Mouse (Mus musculus): ENCODE results near the gene Tas2r143.

DNA sequence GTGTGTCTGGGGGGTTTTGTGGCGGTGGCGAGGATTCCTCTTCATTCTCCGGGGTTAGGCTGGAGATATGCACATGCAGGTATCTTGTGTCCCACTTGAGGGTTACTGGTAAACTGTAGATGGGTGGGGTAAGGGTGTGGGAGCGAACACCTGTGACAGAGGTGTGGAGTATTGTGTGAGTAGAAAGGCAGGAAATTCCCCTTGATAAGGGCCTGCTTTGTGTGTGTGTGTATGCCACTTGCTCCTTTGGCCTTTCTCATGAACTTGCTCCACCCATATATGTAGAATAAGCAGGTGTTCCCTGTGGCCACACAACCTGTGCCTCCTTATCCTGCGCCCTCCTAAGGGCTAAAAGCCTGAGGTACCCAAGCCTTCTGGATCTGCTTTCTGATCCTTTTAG lies 43.1 kb upstream of the Tas2r143 start:
- TF ChIP-seq CTCF (conservative IDR thresholded peaks at IDR 0.05; ENCODE audit: low read length) (no peak), NANOG (IDR thresholded peaks at IDR 0.05; ENCODE audit: borderline replicate concordance, low read length) (no peak), POU5F1 (IDR thresholded peaks at IDR 0.05; ENCODE audit: borderline replicate concordance, low read length) (no peak)

All from E14TG2a.4 (cell line).